Mouse (Mus musculus) kidney, adult 2 months (tissue): ENCODE results near the gene Gpd1l.

Experiments
- CTCF ChIP-seq: fragments of 200-500 bp; conservative IDR thresholded peaks from 2 replicates; pipeline ENCODE4 v1.5.1; 2011; ENCODE audit warnings: low read depth, mild to moderate bottlenecking, control low read depth, low read length, moderate library complexity, mixed read lengths; ENCODE audit not compliant: insufficient read depth, insufficient read length
- POLR2A ChIP-seq: fragments of 200-500 bp; IDR thresholded peaks from one replicate; pipeline ENCODE4 v1.6.1; 2011; ENCODE audit warnings: low read depth, low read length, control low read depth

DNA sequence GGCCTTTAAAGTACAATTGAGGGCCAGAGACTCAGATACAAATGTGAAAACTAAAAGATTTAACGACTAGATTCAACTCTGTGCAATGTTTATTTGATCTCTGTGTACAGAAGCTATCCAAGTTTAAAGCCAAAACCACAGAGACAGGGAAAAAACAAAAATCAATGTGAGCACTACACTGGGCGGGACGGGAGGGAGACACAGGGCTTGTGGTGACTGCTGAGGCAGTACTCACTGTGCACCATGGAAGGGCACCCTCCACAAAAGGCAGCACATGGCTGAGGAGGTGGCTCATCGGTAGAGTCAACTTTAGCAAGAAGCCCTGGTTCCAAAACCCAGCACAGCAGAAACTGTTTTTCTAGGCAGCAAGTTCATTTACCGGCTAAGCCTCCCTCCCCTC, 9.3 kb downstream of the Gpd1l start:
- TF ChIP-seq CTCF (no peak), POLR2A (no peak)
